Mouse (Mus musculus) forebrain, embryonic 12.5 days (tissue): ENCODE results near the gene Ins2. TPM values are rescaled to one million over a fixed set of nuclear protein-coding genes. Genes with fewer than 3 reads are reported as not detected.

Experiments used
- ATAC-seq: fragments of 200-750 bp; cut with Nextera tagmentation; 2 replicates; pipeline ENCODE4 v1.8.0; 2017; ENCODE audit warnings: moderate TSS enrichment; ENCODE audit not compliant: low FRiP score
- H3K27ac ChIP-seq: fragments of 300-500 bp; sonication (generic); 2 replicates; pipeline ENCODE4 v1.5.1; 2016; ENCODE audit warnings: mild to moderate bottlenecking
- H3K27me3 ChIP-seq: fragments of 300-500 bp; sonication (generic); 2 replicates; pipeline ENCODE4 v1.6.1; 2016; ENCODE audit warnings: mild to moderate bottlenecking
- H3K36me3 ChIP-seq: fragments of 300-500 bp; sonication (generic); replicated peaks from 2 replicates; pipeline ENCODE4 v1.6.1; 2016; ENCODE audit warnings: mild to moderate bottlenecking
- H3K4me1 ChIP-seq: fragments of 300-500 bp; sonication (generic); 2 replicates; pipeline ENCODE4 v1.6.1; 2016
- H3K4me2 ChIP-seq: fragments of 300-500 bp; sonication (generic); 2 replicates; pipeline ENCODE4 v1.6.1; 2016; ENCODE audit warnings: mild to moderate bottlenecking, moderate library complexity
- H3K4me3 ChIP-seq: fragments of 300-500 bp; sonication (generic); replicated peaks from 2 replicates; pipeline ENCODE4 v1.5.1; 2016; ENCODE audit warnings: mild to moderate bottlenecking
- H3K9ac ChIP-seq: fragments of 300-500 bp; sonication (generic); 2 replicates; pipeline ENCODE4 v1.6.1; 2016; ENCODE audit warnings: mild to moderate bottlenecking
- H3K9me3 ChIP-seq: fragments of 300-500 bp; sonication (generic); 2 replicates; pipeline ENCODE4 v1.6.1; 2016
- WGBS: fragments of 180-500 bp; shearing (Covaris S2); methylation state at CpG from one replicate; pipeline ENCODE4 v1.1.7; 2016; 5-methylcytosine and 5-hydroxymethylcytosine counted together
- polyA plus RNA-seq: library from polyadenylated mRNA; unstranded; fragments of >200 nt; fragmentation: Nextera tagmentation; extraction: Ambion mirVana; gene quantifications from 2 replicates; pipeline ENCODE4 v1.2.1, GENCODE M21; 2016

The Ins2 gene
- polyA plus RNA-seq, result not detected in 2 replicates

DNA sequence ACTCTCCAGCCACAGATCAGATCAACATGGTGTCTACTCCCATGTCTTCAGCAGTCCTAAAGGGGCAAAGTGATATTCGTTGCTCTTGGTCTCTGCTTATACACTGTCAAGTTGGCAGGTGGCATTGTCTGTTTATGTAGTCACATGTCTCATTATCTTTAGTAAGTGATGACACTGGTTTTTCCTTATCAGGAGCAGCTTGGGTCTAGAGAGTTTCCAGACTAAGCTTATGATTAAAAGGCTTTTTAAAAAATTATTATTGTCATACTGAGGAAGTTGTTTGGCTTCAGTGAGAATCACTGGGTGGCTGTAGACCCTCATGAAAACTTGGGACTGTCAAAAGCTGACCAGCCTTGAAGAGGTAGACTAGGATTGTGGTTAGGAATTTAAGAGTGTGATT lies at the start of gene Ins2:
Ins2 (minus strand) TSS at position 101 of the 400 bp plus-strand sequence.
- Histone ChIP-seq H3K4me1 (no peaks in the 10 kb centered on the region), H3K27ac (no peak within 1 kb of the TSS), H3K9ac (no peak within 1 kb of the TSS), H3K27me3 (no peaks in the 10 kb centered on the region), H3K36me3 (no peaks in the 10 kb centered on the region), H3K4me2 (no peak within 1 kb of the TSS), H3K4me3 (no peak within 1 kb of the TSS), H3K9me3 (no peaks in the 10 kb centered on the region)
- WGBS, result 89% methylated on average over 1 of the region's 1 CpGs
- no peak for ATAC-seq

- WGBS, result 11% methylated on average over 1 of the region's 1 CpGs
- ATAC-seq, result no peak
- Histone ChIP-seq H3K9ac (no peak overlapping the region), H3K9me3 (no peaks in the 10 kb centered on the region), H3K27ac (peak overlapping the region; percentile 46; the same call in 1 of the 2 replicates), H3K4me2 (no peak overlapping the region), H3K36me3 (no peaks in the 10 kb centered on the region), H3K4me1 (peaks cover 14% of the 10 kb centered on the region), H3K27me3 (no peaks in the 10 kb centered on the region), H3K4me3 (no peak overlapping the region)
These were observed 49.6 kb upstream of the Ins2 start for GRCm38 (mm10) chr7:142792650-142793275.

- no peaks in the 10 kb centered on the region for H3K9me3 ChIP-seq
- ATAC-seq, result no peak
- H3K27ac ChIP-seq, result no peak overlapping the region
- H3K4me1 ChIP-seq, result peaks cover 14% of the 10 kb centered on the region
- H3K27me3 ChIP-seq, result no peaks in the 10 kb centered on the region
- no peak overlapping the region for H3K4me2 ChIP-seq
- no peak overlapping the region for H3K9ac ChIP-seq
- no peaks in the 10 kb centered on the region for H3K36me3 ChIP-seq
- WGBS, result 73% methylated on average over 9 of the region's 9 CpGs
- no peak overlapping the region for H3K4me3 ChIP-seq
These were observed 46.5 kb upstream of the Ins2 start for GRCm38 (mm10) chr7:142789667-142790066.

DNA sequence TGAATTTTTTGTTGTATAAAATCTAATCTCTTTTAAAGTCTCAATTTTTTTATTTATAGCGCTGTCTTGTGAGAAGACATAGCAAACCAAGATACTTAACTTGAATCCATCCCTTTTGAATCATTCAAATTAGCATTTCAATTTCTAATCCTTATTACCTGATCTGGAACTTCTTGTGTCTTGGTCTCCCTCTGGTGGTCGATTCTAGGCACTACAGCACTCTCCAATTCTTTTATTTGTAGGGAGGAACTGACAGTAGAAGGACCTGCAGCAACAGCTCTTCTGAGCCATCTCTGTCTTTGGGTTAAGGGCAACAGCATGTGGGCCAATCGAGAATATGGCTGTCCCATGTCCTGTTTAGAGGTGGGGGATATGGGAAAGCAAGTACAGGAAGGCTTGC lies 5.4 kb downstream of the Ins2 start:
- Histone ChIP-seq H3K9me3 (no peaks in the 10 kb centered on the region), H3K9ac (no peak overlapping the region), H3K27ac (no peak overlapping the region), H3K4me1 (no peaks in the 10 kb centered on the region), H3K36me3 (no peaks in the 10 kb centered on the region), H3K27me3 (no peaks in the 10 kb centered on the region), H3K4me2 (no peak overlapping the region), H3K4me3 (no peak overlapping the region)
- no peak for ATAC-seq
- 12% methylated on average over 3 of the region's 3 CpGs for WGBS

GRCm38 (mm10) chr7:142736943-142737490 lies 6.2 kb downstream of the Ins2 start:
- no peaks in the 10 kb centered on the region for H3K9me3 ChIP-seq
- ATAC-seq, result no peak
- no peaks in the 10 kb centered on the region for H3K36me3 ChIP-seq
- no peak overlapping the region for H3K27ac ChIP-seq
- no peaks in the 10 kb centered on the region for H3K4me1 ChIP-seq
- 58% methylated on average over 1 of the region's 1 CpGs for WGBS
- H3K27me3 ChIP-seq, result no peaks in the 10 kb centered on the region
- H3K4me2 ChIP-seq, result no peak overlapping the region
- no peak overlapping the region for H3K9ac ChIP-seq
- H3K4me3 ChIP-seq, result no peak overlapping the region

- H3K27ac ChIP-seq, result no peak overlapping the region
- 52% methylated on average over 3 of the region's 3 CpGs for WGBS
- ATAC-seq, result no peak
- no peaks in the 10 kb centered on the region for H3K9me3 ChIP-seq
- H3K36me3 ChIP-seq, result no peaks in the 10 kb centered on the region
- H3K4me3 ChIP-seq, result no peak overlapping the region
- no peak overlapping the region for H3K4me2 ChIP-seq
- H3K4me1 ChIP-seq, result no peaks in the 10 kb centered on the region
- H3K9ac ChIP-seq, result no peak overlapping the region
- H3K27me3 ChIP-seq, result no peaks in the 10 kb centered on the region
These were observed 17.2 kb downstream of the Ins2 start for GRCm38 (mm10) chr7:142725973-142726372.

GRCm38 (mm10) chr7:142720725-142721124 lies 22.5 kb downstream of the Ins2 start:
- Histone ChIP-seq H3K4me3 (no peak overlapping the region), H3K36me3 (no peaks in the 10 kb centered on the region), H3K9me3 (no peaks in the 10 kb centered on the region), H3K27me3 (no peaks in the 10 kb centered on the region), H3K9ac (no peak overlapping the region), H3K27ac (no peak overlapping the region), H3K4me1 (no peaks in the 10 kb centered on the region), H3K4me2 (no peak overlapping the region)
- no peak for ATAC-seq
- WGBS, result 10% methylated on average over 2 of the region's 2 CpGs

DNA sequence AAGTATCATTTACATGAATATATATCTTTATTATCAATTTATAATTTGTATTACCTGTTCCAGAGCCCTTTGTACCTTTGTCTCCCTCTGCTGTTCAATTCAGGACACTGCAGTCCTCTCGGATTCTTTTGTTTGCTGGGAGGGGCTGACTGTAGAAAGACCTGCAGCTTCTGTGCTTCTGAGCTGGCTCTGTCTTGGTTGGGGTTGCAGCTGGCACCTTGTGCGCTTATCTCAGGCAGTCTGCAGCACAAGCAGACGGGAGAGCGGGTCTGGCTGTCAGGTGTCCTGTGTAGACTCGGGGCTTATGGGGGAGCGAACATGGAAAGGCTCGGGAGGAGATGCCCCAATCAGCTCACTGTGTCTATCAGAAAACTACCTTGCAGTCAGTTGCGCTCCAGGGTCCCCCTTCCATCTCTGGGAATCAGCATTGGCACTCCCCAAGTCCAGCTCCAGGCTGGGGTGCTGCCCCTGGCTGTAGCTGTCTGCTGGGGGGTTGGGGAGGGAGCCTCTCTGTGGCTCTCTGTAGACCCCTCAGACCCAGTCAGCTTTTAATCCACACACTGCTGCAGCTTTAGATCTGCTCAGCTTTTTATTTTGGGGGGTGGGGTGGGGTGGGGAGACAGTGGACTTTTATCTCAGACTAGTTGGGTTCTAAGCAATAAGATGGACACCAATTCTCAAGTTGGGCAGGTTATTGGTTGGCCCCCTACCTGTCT lies 28.2 kb downstream of the Ins2 start:
- 16% methylated on average over 8 of the region's 8 CpGs for WGBS
- Histone ChIP-seq H3K27me3 (no peaks in the 10 kb centered on the region), H3K9me3 (no peaks in the 10 kb centered on the region), H3K9ac (peak overlapping the region; percentile 62), H3K4me2 (peak overlapping the region; percentile 53), H3K4me1 (no peaks in the 10 kb centered on the region), H3K36me3 (no peaks in the 10 kb centered on the region), H3K27ac (0 out of 2 replicates have a peak overlapping the region, but pooled peaks have one; percentile 25), H3K4me3 (peak overlapping the region; percentile 31)
- ATAC-seq, result peak; percentile 23; the same call in 1 of the 2 replicates

DNA sequence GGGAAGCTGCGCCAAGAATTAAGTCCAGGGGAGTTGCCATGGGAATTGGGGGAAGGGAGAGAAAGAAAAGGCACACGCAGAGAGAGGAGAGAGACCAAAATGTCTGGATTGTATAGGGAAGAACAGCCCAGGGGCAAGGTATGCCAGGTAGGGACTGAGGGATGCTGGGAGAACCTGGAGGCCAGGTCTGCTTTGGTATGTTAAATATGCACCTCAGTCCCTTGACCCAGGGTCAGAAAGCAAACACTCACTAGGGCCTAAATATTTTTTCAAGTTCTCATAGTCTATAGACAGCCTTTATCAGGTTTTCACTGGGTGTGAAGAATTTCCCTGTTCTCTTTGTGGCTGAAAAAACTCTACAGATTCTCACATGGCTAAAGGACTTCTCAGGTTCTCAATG lies 36.3 kb downstream of the Ins2 start:
- H3K36me3 ChIP-seq, result no peaks in the 10 kb centered on the region
- H3K4me3 ChIP-seq, result no peak overlapping the region
- no peaks in the 10 kb centered on the region for H3K4me1 ChIP-seq
- WGBS, result 82% methylated on average over 2 of the region's 2 CpGs
- ATAC-seq, result no peak
- no peak overlapping the region for H3K27ac ChIP-seq
- no peak overlapping the region for H3K4me2 ChIP-seq
- no peak overlapping the region for H3K9ac ChIP-seq
- H3K9me3 ChIP-seq, result no peaks in the 10 kb centered on the region
- H3K27me3 ChIP-seq, result no peaks in the 10 kb centered on the region

DNA sequence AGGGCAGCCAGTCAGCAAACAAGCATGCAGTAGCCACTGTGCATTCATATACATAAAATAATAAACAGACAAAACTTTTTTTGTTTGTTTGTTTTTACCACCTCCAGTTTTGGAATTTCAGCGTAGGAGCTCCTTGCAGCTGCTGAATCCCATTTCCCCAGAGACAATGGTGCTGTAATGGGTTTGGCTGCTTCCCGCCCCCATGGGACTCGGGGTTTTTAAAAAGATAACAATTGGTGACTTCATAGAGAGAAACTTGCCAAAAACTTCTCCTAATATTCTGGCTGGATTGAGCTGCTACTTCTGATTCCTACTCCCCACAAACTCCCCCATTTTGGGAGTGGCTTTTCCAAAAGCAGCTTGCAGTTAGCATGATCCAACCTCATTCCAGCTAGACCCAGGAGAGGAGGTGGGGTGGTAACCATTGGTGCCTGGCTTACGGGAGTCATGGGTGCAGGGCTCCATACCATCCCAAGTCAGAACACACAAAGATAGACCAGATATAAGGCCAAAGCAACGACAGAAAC lies 43.8 kb downstream of the Ins2 start:
- H3K9me3 ChIP-seq, result no peaks in the 10 kb centered on the region
- H3K4me2 ChIP-seq, result no peak overlapping the region
- no peaks in the 10 kb centered on the region for H3K27me3 ChIP-seq
- H3K4me3 ChIP-seq, result no peak overlapping the region
- H3K27ac ChIP-seq, result no peak overlapping the region
- H3K36me3 ChIP-seq, result no peaks in the 10 kb centered on the region
- no peak overlapping the region for H3K9ac ChIP-seq
- no peak for ATAC-seq
- no peaks in the 10 kb centered on the region for H3K4me1 ChIP-seq
- 65% methylated on average over 5 of the region's 5 CpGs for WGBS

DNA sequence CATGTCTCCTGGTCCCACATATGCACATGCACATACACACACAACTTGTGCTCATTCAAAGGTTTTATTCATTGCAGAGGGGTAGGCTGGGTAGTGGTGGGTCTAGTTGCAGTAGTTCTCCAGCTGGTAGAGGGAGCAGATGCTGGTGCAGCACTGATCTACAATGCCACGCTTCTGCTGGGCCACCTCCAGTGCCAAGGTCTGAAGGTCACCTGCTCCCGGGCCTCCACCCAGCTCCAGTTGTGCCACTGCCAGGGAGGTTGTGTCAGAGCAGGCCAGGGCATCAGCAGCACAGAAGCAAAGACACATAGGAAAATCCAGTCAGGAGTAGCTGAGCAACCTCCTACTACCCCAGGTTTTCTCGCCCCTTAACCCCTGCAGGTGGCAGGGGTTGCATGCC lies 64.6 kb downstream of the Ins2 start:
- no peak for ATAC-seq
- no peaks in the 10 kb centered on the region for H3K36me3 ChIP-seq
- H3K27me3 ChIP-seq, result no peaks in the 10 kb centered on the region
- no peak overlapping the region for H3K4me2 ChIP-seq
- whole genome bisulfite sequencing, result 81% methylated on average over 3 of the region's 3 CpGs
- no peak overlapping the region for H3K4me3 ChIP-seq
- H3K4me1 ChIP-seq, result no peaks in the 10 kb centered on the region
- no peaks in the 10 kb centered on the region for H3K9me3 ChIP-seq
- no peak overlapping the region for H3K9ac ChIP-seq
- no peak overlapping the region for H3K27ac ChIP-seq

GRCm38 (mm10) chr7:142675644-142676043 lies 67.5 kb downstream of the Ins2 start:
- Histone ChIP-seq H3K36me3 (no peaks in the 10 kb centered on the region), H3K9me3 (0 out of 2 replicates have a peak, but pooled peaks cover 3% of the 10 kb centered on the region), H3K27me3 (no peaks in the 10 kb centered on the region), H3K27ac (no peak overlapping the region), H3K4me3 (no peak overlapping the region), H3K4me1 (no peaks in the 10 kb centered on the region), H3K9ac (no peak overlapping the region), H3K4me2 (no peak overlapping the region)
- ATAC-seq, result no peak
- 14% methylated on average over 3 of the region's 3 CpGs for WGBS
